Mouse (Mus musculus) forebrain, embryonic 14.5 days (tissue): ENCODE data around the gene Btbd9. TPM values are rescaled to one million over a fixed set of nuclear protein-coding genes. Genes with fewer than 3 reads are reported as not detected.

Experiments used
- ATAC-seq: fragments of 200-750 bp; cut with Nextera tagmentation; 2 replicates; pipeline ENCODE4 v1.8.0; 2017; ENCODE audit warnings: mild to moderate bottlenecking, moderate library complexity
- DNase-seq: peaks from one replicate; pipeline ENCODE4 v3.0.0-alpha.2; 2015; ENCODE audit warnings: low spot score
- H3K27ac ChIP-seq: fragments of 300-500 bp; sonication (generic); 2 replicates; pipeline ENCODE4 v1.5.1; 2014; ENCODE audit warnings: low read depth, mild to moderate bottlenecking, control low read depth, low read length, moderate library complexity
- H3K27me3 ChIP-seq: fragments of 300-500 bp; sonication (generic); replicated peaks from 2 replicates; pipeline ENCODE4 v1.6.1; 2014; ENCODE audit warnings: low read length, control low read depth, mixed read lengths; ENCODE audit not compliant: control insufficient read depth, insufficient read depth
- H3K36me3 ChIP-seq: fragments of 300-500 bp; sonication (generic); 2 replicates; pipeline ENCODE4 v1.6.1; 2014; ENCODE audit warnings: low read length, control low read depth; ENCODE audit not compliant: control insufficient read depth, insufficient read depth
- H3K4me1 ChIP-seq: fragments of 300-500 bp; sonication (generic); 2 replicates; pipeline ENCODE4 v1.6.1; 2014; ENCODE audit warnings: antibody characterized with exemption, low read length, control low read depth; ENCODE audit not compliant: control insufficient read depth, insufficient read depth
- H3K4me2 ChIP-seq: fragments of 300-500 bp; sonication (generic); 2 replicates; pipeline ENCODE4 v1.6.1; 2014; ENCODE audit warnings: mild to moderate bottlenecking, control low read depth, low read length
- H3K4me3 ChIP-seq: fragments of 300-500 bp; sonication (generic); 2 replicates; pipeline ENCODE4 v1.5.1; 2014; ENCODE audit warnings: low read depth, low read length, control low read depth
- H3K9ac ChIP-seq: fragments of 300-500 bp; sonication (generic); 2 replicates; pipeline ENCODE4 v1.6.1; 2014; ENCODE audit warnings: mild to moderate bottlenecking, low read length, control low read depth, moderate library complexity
- H3K9me3 ChIP-seq: fragments of 300-500 bp; sonication (generic); replicated peaks from 2 replicates; pipeline ENCODE4 v1.6.1; 2016; ENCODE audit warnings: low read length, control low read depth, mixed read lengths; ENCODE audit not compliant: control insufficient read depth
- WGBS: fragments of 180-500 bp; shearing (Covaris S2); extraction: QIAGEN DNeasy Blood & Tissue Kit; methylation state at CpG from one replicate; pipeline ENCODE4 v1.1.7; 2014; 5-methylcytosine and 5-hydroxymethylcytosine counted together
- polyA plus RNA-seq: library from polyadenylated mRNA; unstranded; fragments of >200 nt; fragmentation: Nextera tagmentation; extraction: Ambion mirVana; gene quantifications from 2 replicates; pipeline ENCODE4 v1.2.1, GENCODE M21; 2014

Btbd9 gene
- polyA plus RNA-seq, 1 experiment from 2014 or later = 73.7 TPM

DNA sequence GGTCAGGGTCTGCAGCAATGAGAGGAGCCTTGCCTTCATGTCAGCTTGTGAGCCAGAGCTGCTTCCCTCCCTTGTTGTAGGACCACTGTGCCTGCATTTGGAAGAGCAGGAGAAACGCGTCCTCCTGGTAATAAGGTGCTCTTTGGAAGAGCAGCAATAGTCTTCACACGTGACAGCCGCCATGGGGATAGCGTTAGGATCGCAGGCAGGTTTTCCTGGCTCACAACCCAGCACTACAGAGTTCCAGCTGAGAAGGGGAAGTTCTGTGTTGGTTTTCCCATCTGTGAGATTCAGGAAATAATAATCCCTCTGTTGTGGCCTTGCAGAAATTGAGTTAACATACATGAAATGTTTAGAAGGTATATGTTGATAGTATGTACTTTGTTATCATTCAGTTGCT is 392.7 kb downstream of the Btbd9 start:
- Histone ChIP-seq H3K36me3 (no peaks in the 10 kb centered on the region), H3K27ac (no peak overlapping the region), H3K9me3 (no peaks in the 10 kb centered on the region), H3K9ac (no peak overlapping the region), H3K4me2 (no peak overlapping the region), H3K4me3 (no peak overlapping the region), H3K27me3 (no peaks in the 10 kb centered on the region), H3K4me1 (peaks cover 19% of the 10 kb centered on the region)
- no peak for DNase-seq
- ATAC-seq = no peak
- WGBS = 81% methylated on average over 6 of the region's 6 CpGs

DNA sequence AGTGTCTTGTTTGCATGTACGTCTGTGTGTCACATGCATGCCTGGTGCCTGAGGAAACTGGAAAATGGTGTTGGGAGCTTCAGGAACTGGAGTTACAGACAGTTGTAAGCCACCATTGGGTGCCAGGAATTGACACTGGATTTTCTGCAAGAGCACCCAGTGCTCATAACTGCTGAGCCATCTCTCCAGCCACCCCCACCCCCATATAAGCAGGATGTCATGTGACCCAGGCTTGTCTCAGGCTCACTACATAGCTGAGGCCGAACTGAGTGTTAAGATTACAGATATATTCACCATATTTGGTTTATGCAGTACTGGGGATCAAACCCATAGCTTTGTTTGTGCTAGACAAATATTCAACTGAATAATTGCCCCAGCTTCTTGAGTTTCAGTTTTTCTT is 394.2 kb downstream of the Btbd9 start:
- ATAC-seq (no peak), DNase-seq (no peak)
- Histone ChIP-seq H3K36me3 (no peaks in the 10 kb centered on the region), H3K4me3 (no peak overlapping the region), H3K4me1 (peaks cover 17% of the 10 kb centered on the region), H3K9ac (no peak overlapping the region), H3K9me3 (no peaks in the 10 kb centered on the region), H3K4me2 (no peak overlapping the region), H3K27ac (no peak overlapping the region), H3K27me3 (no peaks in the 10 kb centered on the region)
- 88% methylated on average over 2 of the region's 2 CpGs for WGBS

DNA sequence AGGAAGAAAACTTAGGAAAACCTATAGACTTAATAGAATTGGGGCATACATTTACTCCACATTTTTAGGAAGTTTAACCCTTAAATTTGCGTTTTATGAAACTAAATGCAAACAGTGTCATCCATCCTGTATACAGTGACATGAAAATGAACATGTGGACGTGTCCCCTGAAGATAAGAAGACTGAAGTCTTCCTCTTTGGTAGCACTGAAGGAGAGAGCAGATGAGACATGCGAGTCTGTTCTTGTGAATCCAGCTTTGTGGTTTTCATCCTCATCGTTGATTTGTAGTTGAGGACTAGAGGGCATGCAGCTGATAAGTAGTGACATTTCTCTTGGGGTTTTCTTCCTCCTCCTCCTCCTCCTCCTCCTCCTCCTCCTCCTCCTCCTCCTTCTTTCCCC is 394.7 kb downstream of the Btbd9 start:
- H3K27ac ChIP-seq = no peak overlapping the region
- H3K9ac ChIP-seq = no peak overlapping the region
- 93% methylated on average over 4 of the region's 4 CpGs for WGBS
- no peak for DNase-seq
- no peak overlapping the region for H3K4me2 ChIP-seq
- H3K27me3 ChIP-seq = no peaks in the 10 kb centered on the region
- no peaks in the 10 kb centered on the region for H3K9me3 ChIP-seq
- H3K4me3 ChIP-seq = no peak overlapping the region
- peaks cover 15% of the 10 kb centered on the region; the same call in 1 of the 2 replicates for H3K4me1 ChIP-seq
- no peaks in the 10 kb centered on the region for H3K36me3 ChIP-seq
- ATAC-seq = no peak

DNA sequence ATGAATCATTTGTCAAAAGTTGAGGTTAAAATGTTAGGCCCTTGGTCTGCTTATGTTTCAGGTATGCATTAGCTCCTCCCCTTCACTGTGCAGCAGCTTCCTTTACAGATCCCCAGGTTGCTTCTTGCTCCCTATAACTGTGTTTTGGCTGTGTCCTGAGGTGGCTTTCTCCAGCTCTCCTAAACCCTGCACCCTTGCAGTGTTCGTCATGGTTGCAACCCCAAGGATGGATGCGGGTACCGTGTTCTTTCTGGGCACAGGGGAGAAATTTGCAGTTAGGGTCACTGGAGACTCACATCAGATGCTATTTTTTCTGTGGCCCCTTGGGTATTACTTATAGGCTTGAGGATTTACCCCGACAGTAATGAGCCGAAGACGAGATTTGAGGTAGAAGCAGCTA is 396.1 kb downstream of the Btbd9 start:
- no peak overlapping the region for H3K4me3 ChIP-seq

DNA sequence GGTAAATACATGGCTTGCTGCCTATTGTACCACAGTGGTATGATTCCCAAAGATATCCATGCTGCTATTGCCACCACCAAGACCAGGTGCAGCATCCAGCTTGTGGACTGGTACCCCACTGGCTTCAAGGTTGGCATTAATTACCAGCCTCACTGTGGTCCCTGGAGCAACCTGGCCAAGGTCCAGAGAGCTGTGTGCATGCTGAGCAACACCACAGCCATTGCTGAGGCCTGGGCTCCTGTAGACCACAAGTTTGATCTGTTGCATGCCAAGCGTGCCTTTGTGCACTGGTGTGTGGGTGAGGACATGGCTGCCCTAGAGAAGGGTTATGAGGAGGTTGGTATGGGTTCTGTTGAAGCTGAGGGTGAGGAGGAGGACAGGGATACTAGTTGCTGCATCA is 397.9 kb downstream of the Btbd9 start:
- 74% methylated on average over 1 of the region's 1 CpGs for WGBS
- no peak overlapping the region for H3K9ac ChIP-seq
- no peaks in the 10 kb centered on the region for H3K9me3 ChIP-seq
- H3K27me3 ChIP-seq = no peaks in the 10 kb centered on the region
- peaks cover 14% of the 10 kb centered on the region; the same call in 1 of the 2 replicates for H3K4me1 ChIP-seq
- no peak overlapping the region for H3K27ac ChIP-seq
- ATAC-seq (no peak), DNase-seq (no peak)
- no peak overlapping the region for H3K4me3 ChIP-seq
- no peaks in the 10 kb centered on the region for H3K36me3 ChIP-seq
- H3K4me2 ChIP-seq = no peak overlapping the region

More for the DNA sequence above, 396.1 kb downstream of the Btbd9 start:
- Histone ChIP-seq H3K4me2 (no peak overlapping the region), H3K9me3 (no peaks in the 10 kb centered on the region), H3K27ac (no peak overlapping the region), H3K27me3 (no peaks in the 10 kb centered on the region), H3K36me3 (no peaks in the 10 kb centered on the region), H3K4me1 (peaks cover 14% of the 10 kb centered on the region; the same call in 1 of the 2 replicates), H3K9ac (no peak overlapping the region)
- DNase-seq (no peak), ATAC-seq (no peak)
- 93% methylated on average over 6 of the region's 6 CpGs for WGBS

DNA sequence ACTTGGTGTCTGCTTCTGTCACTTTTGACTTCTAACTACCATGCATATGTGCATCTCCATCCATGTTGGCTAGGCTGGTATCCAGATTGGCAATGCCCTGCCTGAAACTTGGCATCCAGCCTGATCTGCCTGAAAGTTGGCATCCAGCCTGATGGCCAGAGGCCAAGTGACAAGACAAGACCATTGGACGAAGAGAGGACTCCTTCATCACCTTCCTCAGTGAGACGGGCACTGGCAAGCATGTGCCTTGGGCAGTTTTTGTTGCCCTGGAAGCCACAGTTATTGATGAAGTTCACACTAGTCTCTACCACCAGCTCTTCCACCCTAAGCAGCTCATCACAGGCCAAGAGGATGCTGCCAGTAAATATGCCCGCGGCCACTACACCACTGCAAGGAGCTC is 398.9 kb downstream of the Btbd9 start:
- no peaks in the 10 kb centered on the region for H3K27me3 ChIP-seq
- H3K36me3 ChIP-seq = no peaks in the 10 kb centered on the region
- DNase-seq (peak; percentile 32), ATAC-seq (no peak)
- 59% methylated on average over 4 of the region's 4 CpGs for WGBS
- H3K4me3 ChIP-seq = no peak overlapping the region
- peaks cover 14% of the 10 kb centered on the region; the same call in 1 of the 2 replicates for H3K4me1 ChIP-seq
- H3K27ac ChIP-seq = no peak overlapping the region
- no peak overlapping the region for H3K9ac ChIP-seq
- H3K9me3 ChIP-seq = no peaks in the 10 kb centered on the region
- no peak overlapping the region for H3K4me2 ChIP-seq

Other genes starting within 250 kb of the Btbd9 start
- gene Dnah8, start 47.9 kb upstream of the Btbd9 start, polyA plus RNA-seq = 1.7 and 1.9 TPM in 2 replicates
- 210 TPM in 2 replicates for gene Glo1, start 50.4 kb upstream of the Btbd9 start, polyA plus RNA-seq